Mouse (Mus musculus) embryonic facial prominence, embryonic 10.5 days (tissue): Measurements from ENCODE around the gene Gm3072. TPM values are rescaled to one million over a fixed set of nuclear protein-coding genes. Genes with fewer than 3 reads are reported as not detected.
"Not testable (repeated sequence)": the region's sequence is repeated elsewhere in the genome, so short reads cannot be mapped to it uniquely, and the experiment has no call there.

Experiments
- DNase-seq: peaks from one replicate; pipeline ENCODE4 v3.0.0-alpha.2; 2017; ENCODE audit warnings: low spot score
- H3K27ac ChIP-seq: fragments of 300-500 bp; sonication (generic); replicated peaks from 2 replicates; pipeline ENCODE4 v1.5.1; 2016; ENCODE audit warnings: mild to moderate bottlenecking
- H3K27me3 ChIP-seq: fragments of 300-500 bp; sonication (generic); replicated peaks from 2 replicates; pipeline ENCODE4 v1.6.1; 2016; ENCODE audit warnings: low read depth, mild to moderate bottlenecking; ENCODE audit not compliant: poor library complexity, severe bottlenecking
- H3K36me3 ChIP-seq: fragments of 300-500 bp; sonication (generic); replicated peaks from 2 replicates; pipeline ENCODE4 v1.6.1; 2016; ENCODE audit warnings: mild to moderate bottlenecking, moderate library complexity
- H3K4me1 ChIP-seq: fragments of 300-500 bp; sonication (generic); 2 replicates; pipeline ENCODE4 v1.6.1; 2016
- H3K4me3 ChIP-seq: fragments of 300-500 bp; sonication (generic); 2 replicates; pipeline ENCODE4 v1.5.1; 2016; ENCODE audit warnings: mild to moderate bottlenecking, moderate library complexity
- H3K9me3 ChIP-seq: fragments of 300-500 bp; sonication (generic); 2 replicates; pipeline ENCODE4 v1.6.1; 2016; ENCODE audit warnings: mild to moderate bottlenecking
- WGBS: fragments of 180-500 bp; shearing (Covaris S2); methylation state at CpG from one replicate; pipeline ENCODE4 v1.1.7; 2016; 5-methylcytosine and 5-hydroxymethylcytosine counted together
- polyA plus RNA-seq: library from polyadenylated mRNA; unstranded; fragments of >200 nt; fragmentation: Nextera tagmentation; extraction: Ambion mirVana; gene quantifications from 2 replicates; pipeline ENCODE4 v1.2.1, GENCODE M21; 2016

Gm3072 gene
- not detected in 2 replicates for polyA plus RNA-seq

GRCm38 (mm10) chr14:41624512-41624911, at the start of gene Gm3072:
Gm3072 (minus strand) TSS chr14:41624612.
- not testable (repeated sequence) for H3K27me3 ChIP-seq, H3K4me3 ChIP-seq, DNase-seq, H3K4me1 ChIP-seq, H3K9me3 ChIP-seq, H3K27ac ChIP-seq, H3K36me3 ChIP-seq
- WGBS = 94% methylated on average over 1 of the region's 2 CpGs

- WGBS = 90% methylated on average over 2 of the region's 2 CpGs
- H3K4me3 ChIP-seq, H3K36me3 ChIP-seq, H3K27ac ChIP-seq, H3K27me3 ChIP-seq, H3K4me1 ChIP-seq, DNase-seq, H3K9me3 ChIP-seq: not testable (repeated sequence)
These were observed 23.8 kb upstream of the Gm3072 start for GRCm38 (mm10) chr14:41648176-41648575.

GRCm38 (mm10) chr14:41646387-41646786, 22.0 kb upstream of the Gm3072 start, which contains the start of gene Gm3676:
Gm3676 (minus strand) TSS chr14:41646487.
- H3K36me3 ChIP-seq, DNase-seq, H3K4me3 ChIP-seq, H3K9me3 ChIP-seq, H3K27ac ChIP-seq, H3K4me1 ChIP-seq, H3K27me3 ChIP-seq: not testable (repeated sequence)
- no CpG with 5 or more reads among the region's 1 CpGs for WGBS

DNA sequence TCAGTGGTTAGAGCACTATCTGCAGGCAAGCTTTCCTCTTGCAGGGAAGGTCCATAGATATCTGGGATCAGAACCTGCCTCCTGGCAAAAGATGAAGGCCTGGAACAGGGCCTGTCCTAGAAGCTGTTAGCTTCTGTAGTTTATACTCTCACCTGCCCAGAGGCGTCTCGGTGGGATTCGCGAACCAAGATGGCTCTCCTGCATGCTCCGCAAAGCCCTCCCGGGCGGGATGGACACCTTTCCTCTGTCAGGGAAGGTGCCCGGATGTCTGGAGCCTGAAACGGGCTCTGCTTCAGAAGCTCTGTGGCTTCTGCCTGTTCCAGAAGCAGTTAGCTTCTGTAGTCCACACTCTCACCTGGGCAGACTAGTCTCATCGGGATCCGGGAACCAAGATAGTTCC, 5.7 kb upstream of the Gm3072 start:
- H3K4me1 ChIP-seq, H3K27ac ChIP-seq, H3K9me3 ChIP-seq, H3K27me3 ChIP-seq, DNase-seq, H3K4me3 ChIP-seq, H3K36me3 ChIP-seq: not testable (repeated sequence)
- WGBS = 93% methylated on average over 10 of the region's 11 CpGs

DNA sequence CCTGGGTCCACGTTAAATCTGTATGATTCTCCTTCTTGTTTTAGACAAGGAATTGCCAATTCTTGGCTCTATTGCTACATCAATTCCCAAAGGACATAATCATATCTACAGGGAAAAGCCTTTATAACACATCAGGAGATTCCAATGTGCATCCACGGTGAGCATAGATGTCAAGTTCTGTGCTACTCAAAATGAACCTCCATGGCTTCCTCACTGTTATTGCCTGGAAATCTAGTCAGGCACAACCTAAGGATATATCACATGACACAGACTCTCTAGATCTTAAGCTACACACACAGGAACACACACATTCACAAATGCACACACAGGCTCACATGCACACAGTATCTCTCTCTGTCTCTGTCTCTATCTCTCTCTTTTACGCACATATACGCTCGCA, 1.9 kb downstream of the Gm3072 start:
- not testable (repeated sequence) for H3K9me3 ChIP-seq, H3K27me3 ChIP-seq, DNase-seq, H3K4me3 ChIP-seq, H3K4me1 ChIP-seq, H3K27ac ChIP-seq, H3K36me3 ChIP-seq
- 94% methylated on average over 5 of the region's 5 CpGs for WGBS

GRCm38 (mm10) chr14:41610690-41611089, 13.7 kb downstream of the Gm3072 start:
- H3K27ac ChIP-seq, H3K4me3 ChIP-seq, H3K36me3 ChIP-seq, H3K4me1 ChIP-seq, H3K9me3 ChIP-seq, H3K27me3 ChIP-seq, DNase-seq: not testable (repeated sequence)
- 85% methylated on average over 1 of the region's 1 CpGs for WGBS

GRCm38 (mm10) chr14:41600935-41601334, 23.5 kb downstream of the Gm3072 start:
- not testable (repeated sequence) for DNase-seq, H3K4me3 ChIP-seq, H3K4me1 ChIP-seq, H3K27ac ChIP-seq, H3K9me3 ChIP-seq, H3K36me3 ChIP-seq, H3K27me3 ChIP-seq
- WGBS = 94% methylated on average over 15 of the region's 15 CpGs

- not testable (repeated sequence) for H3K4me1 ChIP-seq, H3K9me3 ChIP-seq, H3K4me3 ChIP-seq, H3K36me3 ChIP-seq, DNase-seq, H3K27me3 ChIP-seq, H3K27ac ChIP-seq
- WGBS = 72% methylated on average over 1 of the region's 1 CpGs
These were observed 38.1 kb downstream of the Gm3072 start for GRCm38 (mm10) chr14:41586346-41586745.

- H3K4me3 ChIP-seq, H3K27ac ChIP-seq, H3K9me3 ChIP-seq, H3K36me3 ChIP-seq, DNase-seq, H3K27me3 ChIP-seq, H3K4me1 ChIP-seq: not testable (repeated sequence)
- WGBS = no CpG with 5 or more reads among the region's 1 CpGs
These were observed 51.5 kb downstream of the Gm3072 start, which contains the start of gene 1700049E17Rik2 for GRCm38 (mm10) chr14:41572911-41573310. 1700049E17Rik2 (plus strand) TSS chr14:41573211.

Other genes with a start within 250 kb of the Gm3072 start
- not detected in 2 replicates for gene Gm7945, start 238.2 kb downstream of the Gm3072 start, polyA plus RNA-seq
- not detected in 2 replicates for gene Gm6482, start 216.3 kb downstream of the Gm3072 start, polyA plus RNA-seq
- gene Gm7954, start 171.1 kb downstream of the Gm3072 start, polyA plus RNA-seq = not detected in 2 replicates
- gene Gm3486, start 135.1 kb downstream of the Gm3072 start, polyA plus RNA-seq = not detected in 2 replicates
- gene Gm7970, start 69.0 kb downstream of the Gm3072 start, polyA plus RNA-seq = not detected in 2 replicates
- not detected in 2 replicates for gene 1700049E17Rik2, start 51.4 kb downstream of the Gm3072 start, polyA plus RNA-seq
- not detected in 2 replicates for gene Gm3676, start 21.9 kb upstream of the Gm3072 start, polyA plus RNA-seq
- gene Gm8068, start 77.3 kb upstream of the Gm3072 start, polyA plus RNA-seq = not detected in 2 replicates
- gene Gm7929, start 126.0 kb upstream of the Gm3072 start, polyA plus RNA-seq = not detected in 2 replicates
- not detected in 2 replicates for gene Gm47189, start 147.8 kb upstream of the Gm3072 start, polyA plus RNA-seq